Mouse (Mus musculus) bone marrow, adult 2 months (tissue): Measurements from ENCODE around the gene Magi2.
"Not testable (repeated sequence)": the region's sequence is repeated elsewhere in the genome, so short reads cannot be mapped to it uniquely, and the experiment has no call there.

ENCODE experiments used
- CTCF ChIP-seq: fragments of 200-500 bp; IDR thresholded peaks from 2 replicates; pipeline ENCODE4 v1.5.1; 2011; ENCODE audit warnings: low read length, control low read depth; ENCODE audit not compliant: control insufficient read depth, insufficient read depth
- POLR2A ChIP-seq: fragments of 200-500 bp; IDR thresholded peaks from 2 replicates; pipeline ENCODE4 v1.6.1; 2011; ENCODE audit warnings: low read depth, mild to moderate bottlenecking, control low read depth, low read length, borderline replicate concordance; ENCODE audit not compliant: control insufficient read depth

GRCm38 (mm10) chr5:20714619-20715018 lies 1487.8 kb downstream of the Magi2 start:
- not testable (repeated sequence) for TF ChIP-seq POLR2A, CTCF
